Mouse (Mus musculus) gastrocnemius, adult 8-10 months (tissue): ENCODE measurements around the gene Ndst2. TPM values are rescaled to one million over a fixed set of nuclear protein-coding genes. Genes with fewer than 3 reads are reported as not detected.
"Not testable (repeated sequence)": the region's sequence is repeated elsewhere in the genome, so short reads cannot be mapped to it uniquely, and the experiment has no call there.

Experiments used
- DNase-seq, 2 experiments: peaks; one replicate each; pipeline ENCODE4 v3.0.0; 2022; ENCODE audit warnings: low spot score in 2 of 2
- total RNA-seq, 4 experiments: library from RNA; stranded (reverse); gene quantifications; 2 replicates each; pipeline ENCODE4 v1.2.4; 2022

Gene Ndst2
- total RNA-seq, 4 experiments from 2014 or later = 4.6 to 9.3 (median 6.6) TPM

DNA sequence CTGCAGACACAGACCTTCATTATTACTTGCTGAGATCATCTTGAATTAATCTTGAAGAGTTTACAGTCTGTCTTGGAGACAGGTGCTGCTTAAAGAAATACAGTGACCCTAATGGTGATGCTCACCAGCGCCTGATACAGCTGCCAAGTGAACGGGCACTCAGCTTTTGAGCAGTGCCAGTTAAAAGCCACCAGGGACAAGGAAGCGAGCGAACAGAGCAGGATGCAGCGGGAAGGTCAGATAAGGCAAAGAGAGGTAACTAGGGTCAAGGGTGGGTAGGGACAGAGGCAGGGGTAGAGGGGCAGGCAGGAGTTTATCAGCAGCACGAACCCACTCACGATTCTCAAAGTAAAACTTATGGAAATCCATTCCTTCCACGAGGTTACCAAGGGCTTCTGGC is 4.1 kb upstream of the Ndst2 start:
- no peak for DNase-seq

DNA sequence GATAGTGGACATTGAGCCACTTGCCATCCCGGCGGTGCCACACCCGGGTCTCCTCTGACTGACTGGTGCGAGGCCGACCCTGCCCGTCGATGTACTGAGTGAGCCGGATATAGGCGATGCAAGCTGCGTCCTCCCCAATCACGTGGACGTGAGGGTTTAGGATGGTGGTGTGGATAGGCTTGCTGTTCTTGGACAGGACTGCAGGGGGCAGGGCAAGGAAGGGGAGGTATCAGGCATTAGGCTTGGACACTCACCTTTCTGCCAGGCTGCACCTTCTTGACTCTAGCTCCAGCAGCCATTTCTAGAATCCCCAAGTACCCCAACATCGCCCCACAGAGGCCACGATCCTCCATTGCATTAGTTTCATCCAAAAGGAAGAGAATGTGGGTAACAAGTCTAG is 2.9 kb upstream of the Ndst2 start:
- DNase-seq = peak; percentile 36 to 41

DNA sequence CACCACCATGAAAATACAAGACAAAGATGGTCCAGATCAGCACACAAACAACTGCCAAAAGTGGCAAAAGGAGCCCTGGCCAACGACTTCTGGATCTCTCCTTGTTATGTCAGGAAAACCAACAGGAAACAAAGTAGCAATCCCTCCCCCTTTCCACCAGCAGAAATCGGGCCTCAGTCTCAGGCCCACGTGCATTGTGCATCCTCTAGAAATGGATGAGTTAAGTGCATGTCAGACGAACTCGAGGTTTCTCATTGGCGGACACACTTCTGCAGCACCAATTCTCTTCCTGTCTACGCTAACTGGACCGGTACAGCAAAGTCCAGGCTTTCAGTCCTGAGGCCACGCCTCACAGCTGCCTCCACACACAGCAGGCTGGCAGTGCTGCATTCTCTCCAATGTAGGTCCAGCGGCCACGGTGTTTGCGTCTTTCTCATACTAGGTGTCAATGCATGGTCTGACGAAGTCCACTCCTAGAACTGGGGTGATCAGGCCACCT is 1.6 kb upstream of the Ndst2 start:
- no peak for DNase-seq

GRCm38 (mm10) chr14:20735052-20735451 is 690 bp upstream of the Ndst2 start:
- DNase-seq = no peak

DNA sequence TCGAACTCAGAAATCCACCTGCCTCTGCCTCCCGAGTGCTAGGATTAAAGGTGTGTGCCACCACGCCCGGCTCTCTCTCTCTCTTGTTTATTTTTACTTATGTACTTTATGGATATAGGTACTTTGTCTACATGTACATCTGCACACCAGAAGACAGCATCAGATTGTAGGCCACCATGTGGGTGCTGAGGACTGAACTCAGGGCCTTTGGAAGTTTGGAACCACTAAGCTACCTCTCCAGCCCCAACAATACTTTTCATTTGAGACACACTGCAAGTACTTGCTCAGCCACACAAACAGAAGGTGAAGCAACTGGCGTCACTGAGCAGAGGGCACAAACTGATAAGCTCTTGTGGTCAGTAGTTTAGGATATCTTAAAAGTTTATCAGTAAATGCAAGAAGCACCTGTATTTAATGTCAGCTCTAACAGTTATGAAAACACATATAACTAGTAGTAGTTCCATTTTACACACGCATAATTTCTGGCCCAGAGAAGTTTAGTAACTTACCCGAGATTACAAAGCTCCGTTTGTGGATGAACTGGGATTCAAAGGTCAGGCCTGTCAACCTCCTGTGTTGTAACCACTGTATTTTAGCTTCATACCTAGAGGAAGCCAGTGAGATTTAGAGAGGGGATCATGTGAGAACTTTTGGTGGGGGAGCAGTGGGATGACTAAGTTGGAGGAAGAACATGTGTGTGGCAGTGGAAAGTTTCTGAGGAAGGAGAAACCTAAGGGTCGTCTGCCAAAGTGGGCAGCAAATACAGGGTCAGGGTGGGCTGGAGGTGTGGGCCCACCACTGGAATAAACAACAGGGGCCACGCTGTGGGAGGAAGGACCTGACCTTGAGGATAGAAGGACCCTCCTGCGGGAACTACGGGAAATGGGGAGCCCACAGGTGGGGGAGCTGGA is 1.1 kb downstream of the Ndst2 start:
- DNase-seq = no peak

DNA sequence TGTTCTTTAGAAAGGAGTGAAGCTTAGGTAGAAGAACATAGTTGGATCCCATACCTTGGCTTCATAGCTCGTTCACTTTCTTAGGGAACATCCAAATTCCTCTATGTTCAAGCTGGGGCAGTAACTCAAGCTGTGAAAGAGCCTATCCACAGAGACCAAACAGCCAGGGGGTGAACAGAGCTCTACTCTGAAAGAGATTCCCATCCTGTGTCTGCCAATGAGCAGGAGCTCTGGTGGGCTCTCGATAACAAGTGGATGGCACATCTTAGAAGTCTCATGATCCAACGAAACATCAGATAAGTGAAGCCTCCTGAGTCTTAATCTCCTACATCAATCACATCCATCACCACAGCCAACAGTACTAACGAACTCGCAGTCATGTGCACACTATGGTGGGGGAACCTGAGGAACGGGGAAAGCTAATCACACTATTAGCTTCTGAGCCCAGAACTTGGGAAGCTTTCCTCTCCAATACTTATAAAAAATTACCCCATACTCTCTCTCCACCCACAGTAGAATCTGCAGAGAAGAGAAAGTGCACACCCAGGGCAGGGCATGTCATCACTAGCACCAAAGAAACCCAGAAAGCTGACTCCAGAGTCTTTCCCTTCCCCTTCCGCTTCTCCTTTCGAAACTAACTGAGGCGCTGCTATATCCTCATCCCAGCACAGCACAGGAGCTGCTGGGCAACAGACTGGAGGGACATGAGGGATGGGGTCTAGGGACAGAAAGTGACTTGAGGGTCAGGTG is 3.3 kb downstream of the Ndst2 start:
- no peak for DNase-seq

- DNase-seq = no peak
Measured at GRCm38 (mm10) chr14:20729871-20730270, 4.5 kb downstream of the Ndst2 start.

DNA sequence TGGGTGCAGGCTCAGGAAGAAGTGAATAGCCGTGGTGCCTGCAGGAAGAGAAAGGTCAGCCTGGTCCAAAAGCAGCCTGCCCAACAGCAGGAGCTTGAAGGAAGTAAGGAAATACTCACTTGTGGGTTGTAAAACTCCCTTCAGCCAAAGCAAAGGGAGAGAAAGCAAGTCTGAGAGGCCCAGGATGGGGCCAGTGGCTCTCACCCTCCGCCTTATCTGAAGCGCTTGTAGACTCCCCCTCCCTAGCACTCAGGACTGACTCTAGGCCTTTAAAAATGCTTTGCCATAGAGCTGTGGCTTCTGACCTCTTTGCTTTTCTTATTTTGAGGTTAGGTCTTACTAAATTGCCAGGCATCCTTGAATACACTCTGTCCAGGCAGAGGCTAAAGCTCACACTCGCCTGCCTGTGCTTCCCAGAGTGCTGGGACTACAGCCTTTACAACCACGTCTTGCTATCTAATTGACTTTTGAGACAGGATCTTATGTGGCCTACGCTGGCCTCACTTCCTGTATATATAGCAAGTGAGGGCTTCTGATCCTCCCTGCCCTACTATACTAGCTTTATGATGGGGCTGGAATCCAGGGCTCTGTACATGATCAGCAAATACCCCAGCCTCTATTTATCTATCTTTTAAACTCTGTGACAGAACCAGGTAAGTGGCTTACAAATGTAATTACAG is 8.6 kb downstream of the Ndst2 start:
- no peak for DNase-seq

GRCm38 (mm10) chr14:20724043-20724442 is 10.3 kb downstream of the Ndst2 start:
- DNase-seq = no peak

GRCm38 (mm10) chr14:20723006-20723405 is 11.4 kb downstream of the Ndst2 start:
- no peak for DNase-seq

DNA sequence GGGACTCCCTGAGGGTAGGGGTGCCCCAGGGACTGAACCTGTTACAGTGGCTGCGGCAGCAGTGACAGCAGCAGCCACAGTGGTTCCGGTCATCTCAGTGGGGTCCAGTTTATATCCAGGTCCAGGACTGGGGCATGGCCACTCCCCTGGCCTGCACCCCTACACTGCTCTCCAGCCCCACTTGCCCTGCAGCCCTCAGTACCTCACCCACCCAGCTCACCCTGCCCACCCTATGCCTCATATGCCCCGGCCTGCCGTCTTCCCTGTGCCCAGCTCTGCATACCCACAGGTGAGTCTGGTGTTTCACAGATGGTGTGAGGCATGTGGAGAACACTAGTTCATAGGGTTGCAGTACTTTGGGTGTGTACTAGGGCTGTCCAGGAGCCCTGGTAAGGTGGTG is 13.0 kb downstream of the Ndst2 start:
- no peak for DNase-seq

GRCm38 (mm10) chr14:20719767-20720166 is 14.6 kb downstream of the Ndst2 start:
- no peak for DNase-seq

DNA sequence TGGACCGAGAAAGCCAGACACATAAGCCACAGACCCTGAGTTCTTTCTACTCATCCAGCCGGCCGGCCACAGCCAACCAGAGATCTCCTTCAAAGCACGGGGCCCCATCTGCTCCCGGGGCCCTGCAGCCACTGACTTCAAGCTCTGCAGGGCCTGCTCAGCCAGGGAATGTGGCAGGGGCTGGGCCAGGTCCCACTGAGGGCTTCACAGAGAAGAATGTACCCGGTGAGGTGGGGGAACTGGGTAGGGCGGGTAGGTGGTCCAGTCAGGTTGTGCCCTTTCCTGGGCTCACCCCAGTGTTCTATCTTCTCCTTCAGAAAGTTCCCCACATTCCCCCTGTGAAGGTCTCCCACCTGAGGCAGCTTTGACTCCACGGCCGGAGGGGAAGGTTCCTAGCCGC is 15.9 kb downstream of the Ndst2 start:
- no peak for DNase-seq

DNA sequence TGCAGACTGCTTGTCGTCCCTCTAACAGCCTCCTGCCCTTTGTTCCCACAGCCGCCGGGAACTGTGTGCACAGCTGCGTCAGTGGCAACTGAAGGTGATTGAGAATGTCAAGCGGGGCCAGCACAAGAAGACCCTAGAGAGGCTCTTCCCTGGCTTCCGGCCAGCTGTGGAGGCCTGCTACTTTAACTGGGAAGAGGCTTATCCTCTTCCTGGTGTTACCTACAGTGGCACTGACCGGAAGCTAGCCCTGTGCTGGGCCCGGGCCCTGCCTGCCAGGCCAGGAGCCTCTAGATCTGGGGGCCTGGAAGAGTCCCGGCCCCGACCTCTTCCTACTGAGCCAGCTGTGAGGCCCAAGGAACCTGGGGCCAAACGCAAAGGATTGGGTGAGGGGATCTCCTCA is 20.5 kb downstream of the Ndst2 start:
- DNase-seq = no peak

DNA sequence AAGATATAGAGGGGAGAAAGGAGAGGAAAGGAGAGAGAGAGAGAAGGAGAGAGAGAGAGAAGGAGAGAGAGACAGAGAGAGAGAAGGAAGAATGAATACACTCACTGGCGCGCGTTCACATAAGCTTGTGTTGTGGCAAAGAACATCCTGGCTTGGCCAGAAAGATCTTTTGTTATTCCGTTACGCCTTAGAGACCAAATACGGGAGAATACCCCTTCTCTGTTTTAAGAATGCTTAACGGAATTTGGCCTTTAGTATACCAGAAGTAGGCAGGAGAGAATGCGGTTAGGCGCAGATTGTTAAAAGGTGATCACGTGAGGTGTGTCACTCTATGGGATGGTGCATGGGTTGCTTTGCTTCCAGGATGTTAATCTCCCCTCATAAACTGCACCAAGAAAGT is 26.1 kb downstream of the Ndst2 start:
- DNase-seq = no peak

DNA sequence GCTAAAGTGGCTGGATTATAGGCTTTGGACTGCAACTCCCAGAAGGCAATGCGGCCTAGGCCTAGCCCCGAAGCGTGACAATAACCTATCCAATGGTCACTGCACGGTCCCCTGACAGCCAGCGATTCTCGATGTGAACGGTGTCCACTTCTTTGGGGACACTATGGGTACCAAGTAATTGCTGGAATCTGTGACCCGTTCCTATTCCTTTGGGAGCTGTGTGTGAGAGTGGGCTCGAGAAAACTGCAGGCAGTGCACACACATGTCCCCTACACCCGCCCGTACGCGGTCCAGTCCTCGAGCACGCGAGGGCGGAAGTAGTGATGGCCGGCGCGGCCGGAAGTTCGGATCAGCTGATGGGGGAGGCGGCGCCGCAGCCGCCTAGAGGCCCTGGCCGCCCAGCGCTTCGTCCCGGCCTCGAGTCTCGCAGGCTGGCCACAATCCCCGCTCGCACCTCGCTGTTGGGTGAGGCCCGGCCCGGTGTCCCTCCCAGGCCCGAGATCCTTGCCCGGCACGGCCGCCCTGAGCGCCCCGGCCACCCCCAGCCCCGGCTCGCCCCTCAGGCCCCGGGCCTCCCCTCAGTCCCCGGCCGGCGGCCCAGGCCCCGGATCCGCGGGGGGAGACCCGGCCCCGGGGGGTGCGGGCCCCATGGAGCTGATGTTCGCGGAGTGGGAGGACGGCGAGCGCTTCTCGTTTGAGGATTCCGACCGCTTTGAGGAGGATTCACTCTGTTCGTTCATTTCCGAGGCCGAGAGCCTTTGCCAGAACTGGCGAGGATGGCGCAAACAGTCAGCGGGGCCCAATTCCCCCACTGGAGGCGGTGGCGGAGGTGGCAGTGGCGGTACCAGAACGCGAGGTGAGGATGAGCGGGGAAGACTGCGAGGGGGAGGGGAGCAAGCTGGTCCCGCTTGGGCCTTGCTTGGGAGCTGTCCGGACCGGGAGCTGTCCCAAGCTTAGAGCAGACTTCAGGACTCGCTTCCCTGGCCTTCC is 26.9 kb downstream of the Ndst2 start, which contains the start of gene Zswim8:
Gene Zswim8 (plus strand): TSS at position 352 of the 990 bp plus-strand sequence.
- peak; percentile 74 to 81 for DNase-seq

- DNase-seq = not testable (repeated sequence)
Measured at GRCm38 (mm10) chr14:20703461-20703860, 30.9 kb downstream of the Ndst2 start.

DNA sequence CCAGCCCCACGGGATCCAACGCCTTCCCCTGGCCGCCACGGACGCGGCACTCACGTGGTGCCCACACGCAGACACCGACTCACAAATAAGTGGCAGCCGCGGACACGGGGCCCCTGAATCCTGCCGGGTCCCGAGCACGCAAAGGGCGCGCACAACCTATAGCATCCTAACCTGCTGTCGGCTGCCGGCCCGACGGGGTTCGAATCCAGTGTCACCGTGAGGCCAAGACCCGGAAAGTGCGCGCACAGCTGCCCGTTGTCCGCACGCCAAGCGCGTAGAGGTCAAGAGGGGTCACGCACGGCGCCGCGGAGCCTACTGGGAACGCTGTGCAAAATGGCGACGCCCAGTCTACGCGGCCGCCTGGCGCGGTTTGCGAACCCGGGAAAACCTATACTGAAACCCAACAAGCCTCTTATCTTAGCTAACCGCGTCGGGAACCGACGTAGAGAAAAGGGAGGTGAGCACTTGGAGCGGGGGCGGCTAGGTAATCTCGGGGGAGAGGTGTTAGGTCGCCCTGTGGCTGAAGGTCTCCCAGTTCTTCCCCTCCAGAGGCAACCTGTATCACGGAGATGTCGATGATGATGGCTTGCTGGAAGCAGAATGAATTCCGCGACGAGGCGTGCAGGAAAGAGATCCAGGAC is 31.5 kb downstream of the Ndst2 start, which contains the start of gene Chchd1:
Gene Chchd1 (plus strand): TSS at position 266 of the 641 bp plus-strand sequence.
- DNase-seq = peak; percentile 85 to 89

GRCm38 (mm10) chr14:20702096-20702740 is 32.1 kb downstream of the Ndst2 start:
- DNase-seq = no peak
